Mouse (Mus musculus): ENCODE measurements around the gene Kmt2b. TPM values are rescaled to one million over a fixed set of nuclear protein-coding genes. Genes with fewer than 3 reads are reported as not detected.

Gene Kmt2b
- total RNA-seq, 1 experiment from 2014 or later = 45.7 TPM

GRCm38 (mm10) chr7:30600651-30601050 lies 12.1 kb upstream of the Kmt2b start:
- no peak for DNase-seq

DNA sequence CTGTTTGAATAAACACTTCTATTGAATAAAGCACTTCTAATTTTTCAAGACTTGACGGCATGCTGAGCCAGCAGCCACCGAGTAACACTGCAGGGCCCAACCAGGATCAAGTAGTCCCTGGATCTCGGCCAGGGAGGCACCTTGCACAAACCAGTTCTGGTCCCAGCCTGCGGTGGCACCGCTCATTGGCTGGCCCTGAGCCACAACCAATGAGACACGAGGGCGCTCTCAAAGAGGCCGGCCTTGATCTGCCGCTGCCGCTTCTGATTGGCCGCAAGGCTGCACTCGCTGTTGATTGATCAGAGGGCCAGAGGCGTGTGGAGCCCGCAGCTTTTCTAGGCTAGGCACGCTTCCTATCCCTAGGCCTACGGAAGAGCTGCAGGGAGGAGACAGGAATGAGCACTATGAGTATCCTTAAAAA lies 11.4 kb upstream of the Kmt2b start:
- peak; percentile 96 for DNase-seq

GRCm38 (mm10) chr7:30598786-30599185 lies 10.3 kb upstream of the Kmt2b start, which contains the start of gene Zbtb32:
Gene Zbtb32 (minus strand): TSS chr7:30598909.
- no peak for DNase-seq

DNA sequence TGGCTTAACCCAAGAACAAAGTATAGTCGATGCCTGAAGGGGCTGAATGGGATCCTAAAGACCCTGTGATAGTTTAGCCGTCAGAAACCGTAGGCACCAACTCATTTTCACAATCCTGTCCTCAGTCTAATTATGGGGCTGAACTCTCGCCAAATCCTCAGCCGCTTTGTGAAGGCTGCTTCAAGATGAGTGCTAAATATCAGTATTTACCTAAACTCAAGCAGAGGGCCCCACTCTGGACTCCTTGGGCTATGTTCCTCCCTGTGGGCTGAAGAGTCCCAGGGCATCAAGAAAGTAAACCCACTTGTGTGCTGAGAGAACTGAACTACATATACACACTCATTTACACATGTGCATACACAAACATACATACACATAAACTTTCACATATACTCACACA lies 8.3 kb upstream of the Kmt2b start:
- no peak for DNase-seq

DNA sequence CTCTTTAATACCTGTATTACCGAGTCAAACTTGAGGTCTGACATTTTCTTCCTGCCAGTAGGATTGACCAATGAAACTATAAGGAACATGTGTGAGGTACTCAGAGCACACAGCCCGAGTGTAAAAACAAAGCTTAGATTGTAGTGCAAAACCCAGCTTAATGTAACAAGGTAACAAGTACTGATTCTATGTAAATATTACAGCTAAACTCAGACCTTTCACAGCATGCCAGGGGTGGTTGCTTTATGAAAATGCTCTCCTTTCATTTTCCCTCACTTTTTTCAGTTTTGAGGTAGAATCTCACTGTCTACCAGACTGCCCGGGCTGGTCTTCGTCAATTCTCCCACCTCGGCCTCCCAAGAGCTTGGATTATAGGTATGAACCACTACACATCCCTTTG lies 7.6 kb upstream of the Kmt2b start:
- no peak for DNase-seq

DNA sequence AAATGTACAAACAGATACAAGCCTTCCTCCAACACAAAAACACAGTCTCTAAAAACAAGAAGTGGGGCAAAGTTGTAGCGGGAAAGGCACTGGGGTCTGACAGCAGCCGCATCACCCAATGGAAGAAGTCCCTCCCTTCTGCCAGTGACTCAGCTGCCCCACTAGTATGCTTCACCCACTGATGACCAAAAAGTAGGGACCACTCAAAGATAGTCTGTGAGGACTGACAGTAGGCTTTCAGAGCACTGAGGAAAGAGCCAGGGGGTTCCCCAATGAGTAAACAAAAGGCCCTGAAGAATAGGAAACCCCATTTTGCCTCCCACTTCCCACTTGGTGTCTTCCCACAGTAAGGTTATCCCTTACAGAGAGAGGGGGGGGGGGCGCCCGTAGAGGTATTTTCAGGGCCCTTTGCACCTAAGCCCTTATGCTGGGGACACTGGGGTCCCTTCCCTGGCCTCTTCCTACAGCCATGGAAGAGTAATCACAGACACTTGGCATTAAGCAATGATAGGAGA lies 6.0 kb upstream of the Kmt2b start:
- DNase-seq = no peak

- no peak for DNase-seq
Observed at GRCm38 (mm10) chr7:30593579-30594509, 5.3 kb upstream of the Kmt2b start.

DNA sequence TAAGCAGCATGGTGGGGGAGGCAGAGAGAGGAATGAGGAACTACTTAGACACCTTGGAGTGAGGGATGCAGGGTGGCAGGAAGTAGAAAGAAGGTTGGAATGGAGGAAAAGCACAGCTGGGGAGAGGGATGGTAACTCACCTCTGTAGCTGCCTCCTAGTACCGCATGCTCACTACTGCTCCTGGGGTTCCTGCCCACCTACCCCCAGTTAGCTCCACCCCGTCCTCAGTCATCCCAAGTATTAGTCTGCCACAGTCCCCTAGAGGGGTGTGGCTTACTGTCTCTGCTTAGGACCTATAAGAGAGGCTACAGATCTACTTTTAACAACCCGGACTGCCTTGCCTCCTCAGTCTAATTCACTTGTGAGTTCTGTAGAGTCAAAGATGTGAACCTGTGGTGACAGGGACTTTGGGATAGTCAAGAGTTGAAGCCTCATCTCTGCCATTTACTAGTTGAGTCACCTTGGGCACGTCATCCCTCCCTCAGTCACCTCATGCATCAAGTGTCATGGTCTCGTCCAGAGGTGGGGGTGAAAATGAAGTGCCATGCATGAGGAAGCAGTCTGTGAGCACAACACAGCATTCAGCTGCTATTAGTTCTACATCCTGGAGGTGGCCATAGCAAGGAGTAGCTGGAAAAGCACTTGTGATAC lies 4.4 kb upstream of the Kmt2b start:
- DNase-seq = no peak

DNA sequence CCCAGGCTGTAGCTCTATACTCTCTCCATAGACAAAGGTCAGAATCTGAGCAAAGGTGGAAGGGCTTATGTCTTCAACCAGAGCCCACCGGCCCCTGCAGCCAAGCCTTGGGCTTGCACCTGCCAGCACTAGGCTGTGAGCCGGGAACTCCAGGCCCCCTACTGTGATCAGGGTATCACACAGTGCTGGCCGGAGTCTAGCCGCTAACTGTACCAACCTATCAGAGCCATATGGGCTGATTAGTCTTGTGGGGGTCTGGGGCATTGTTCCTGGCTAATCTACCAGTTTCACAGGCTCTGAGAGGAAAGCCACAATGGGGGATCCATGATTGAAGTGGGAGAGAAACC lies 3.1 kb upstream of the Kmt2b start:
- DNase-seq = no peak

DNA sequence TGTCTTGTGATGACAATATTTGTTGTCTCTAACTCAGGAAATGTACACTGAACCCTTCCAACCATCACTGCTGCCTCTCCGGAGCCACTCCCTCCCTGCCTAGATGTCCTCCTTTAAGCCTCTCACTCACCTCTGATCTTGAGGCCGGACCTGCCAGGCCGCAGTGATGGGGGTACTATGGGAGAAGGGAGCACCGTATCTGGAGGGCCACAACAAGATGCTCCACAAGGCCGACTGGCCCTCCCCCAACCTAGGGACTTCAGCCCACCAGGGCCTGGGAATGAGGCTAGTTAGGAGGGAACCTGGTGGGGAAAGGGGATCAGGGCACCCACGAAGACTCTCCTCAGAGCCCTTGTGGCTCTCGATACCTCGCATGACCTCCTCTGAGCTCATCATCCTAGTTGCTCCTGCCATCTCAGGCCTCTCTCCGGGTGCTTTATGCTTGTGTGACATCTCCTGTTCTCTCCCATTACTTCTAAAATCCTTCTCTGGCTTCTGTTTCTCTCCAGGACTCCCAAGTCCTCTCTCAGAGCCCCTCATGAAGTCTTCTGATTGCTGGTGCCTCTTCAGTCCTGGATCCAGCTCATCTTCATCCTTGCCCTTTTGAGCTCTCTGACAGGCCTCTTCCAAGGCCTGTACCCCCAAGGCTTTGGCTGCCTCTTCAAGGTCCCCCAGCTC lies 2.5 kb upstream of the Kmt2b start:
- no peak for DNase-seq

GRCm38 (mm10) chr7:30589435-30590301 lies 1.1 kb upstream of the Kmt2b start:
- DNase-seq = peak; percentile 90

GRCm38 (mm10) chr7:30587842-30588667 lies 471 bp downstream of the Kmt2b start:
- peak; percentile 72 for DNase-seq

DNA sequence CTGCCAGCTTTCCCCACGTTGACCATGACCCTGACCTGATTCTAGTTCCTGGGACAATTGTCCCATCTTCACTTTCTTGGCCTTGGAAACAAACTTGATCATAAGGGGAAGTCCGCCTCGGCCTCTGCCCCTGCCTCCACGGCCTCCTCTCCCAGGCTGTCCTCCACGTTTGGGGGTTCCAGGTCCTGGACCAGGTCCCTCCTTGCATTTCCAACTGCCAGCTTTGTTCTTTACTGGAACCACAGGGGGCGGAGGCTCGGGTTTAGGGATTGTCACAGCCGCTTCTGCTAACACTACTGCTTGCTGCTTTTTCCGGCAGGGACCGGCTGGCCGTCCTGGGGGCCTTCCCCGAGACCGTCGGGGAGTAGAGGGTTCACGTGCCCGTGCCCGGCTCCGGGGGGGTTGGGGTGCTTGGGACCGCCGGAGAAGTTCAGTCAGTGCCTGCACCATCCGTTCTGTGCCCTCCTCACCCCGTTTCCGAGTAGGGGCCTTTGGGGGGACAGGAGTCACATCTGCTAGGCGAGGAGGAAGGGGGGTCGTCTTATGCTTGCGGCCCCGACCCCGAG lies 2.0 kb downstream of the Kmt2b start:
- no peak for DNase-seq

GRCm38 (mm10) chr7:30585170-30585569 lies 3.4 kb downstream of the Kmt2b start:
- DNase-seq = no peak

DNA sequence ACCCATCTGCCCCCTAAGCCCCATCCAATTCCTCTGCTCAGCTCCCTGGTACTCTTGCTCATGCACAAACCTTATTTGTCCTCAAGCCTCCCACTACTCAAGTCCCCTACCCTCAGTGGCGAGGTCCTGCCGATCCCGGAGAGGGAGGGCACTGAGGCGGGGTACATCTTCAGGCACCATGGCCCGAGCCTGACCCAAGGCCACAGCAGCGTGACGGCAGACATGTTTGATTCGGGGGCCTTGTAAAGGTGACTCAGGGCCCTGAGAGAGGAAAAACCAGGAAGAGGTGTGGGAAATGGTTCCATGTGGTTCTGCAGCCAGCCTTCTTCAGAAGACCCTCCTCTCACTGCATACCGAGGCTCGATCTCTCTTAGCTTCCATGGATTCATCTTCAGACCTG lies 4.2 kb downstream of the Kmt2b start:
- DNase-seq = peak; percentile 64

GRCm38 (mm10) chr7:30581547-30581946 lies 7.0 kb downstream of the Kmt2b start:
- no peak for DNase-seq

- DNase-seq = no peak
Observed at GRCm38 (mm10) chr7:30579950-30580349, 8.6 kb downstream of the Kmt2b start.

DNA sequence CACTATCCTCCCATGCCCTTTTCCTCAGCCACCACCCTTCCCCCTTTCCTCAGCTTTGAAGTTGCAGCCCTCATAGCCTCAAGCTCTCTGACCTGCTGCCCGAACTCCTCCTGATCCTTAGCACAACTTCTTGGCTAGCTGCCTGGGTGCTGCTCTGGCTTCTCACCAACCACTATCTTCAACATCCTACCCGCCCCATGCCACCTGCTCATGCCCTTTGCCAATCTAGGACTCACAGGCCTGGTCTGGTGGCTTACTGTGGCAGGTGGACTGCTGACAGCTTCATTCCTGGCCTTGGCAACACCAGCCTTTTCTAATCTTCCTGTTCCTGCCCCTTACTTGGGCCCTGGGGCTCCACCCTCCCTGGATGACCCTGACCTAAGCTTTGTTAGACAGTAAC lies 15.6 kb downstream of the Kmt2b start:
- DNase-seq = peak; percentile 77

DNA sequence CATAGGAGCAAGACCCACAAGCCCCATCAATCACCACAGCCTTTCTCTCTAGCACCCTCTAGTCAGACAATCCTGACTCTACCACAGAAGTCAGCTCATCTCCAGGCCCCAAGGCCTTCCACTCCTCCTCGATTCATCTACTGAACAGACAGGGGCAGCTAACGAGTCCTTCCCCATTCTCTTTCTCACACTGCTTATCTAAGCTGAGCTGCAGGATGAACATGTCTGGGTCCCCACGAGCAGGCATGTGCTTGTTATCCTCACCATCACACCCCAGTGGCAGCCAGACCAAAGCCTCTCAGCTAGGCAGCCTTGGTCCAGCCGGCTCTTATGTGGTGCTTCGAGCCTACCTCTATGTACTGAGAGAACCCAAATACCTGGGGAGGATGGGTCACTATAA lies 16.1 kb downstream of the Kmt2b start:
- peak; percentile 8 for DNase-seq

GRCm38 (mm10) chr7:30567555-30567954 lies 21.0 kb downstream of the Kmt2b start:
- DNase-seq = peak; percentile 16

- no peak for DNase-seq
Observed at GRCm38 (mm10) chr7:30566033-30566432, 22.5 kb downstream of the Kmt2b start.

Data from adrenal gland, postnatal 14 days (tissue).